Mouse (Mus musculus): ENCODE measurements around the gene Aunip. TPM values are rescaled to one million over a fixed set of nuclear protein-coding genes. Genes with fewer than 3 reads are reported as not detected.
A peak's percentile ranks its signal among the peaks of the same experiment; 100 is the strongest.

The Aunip gene
- total RNA-seq (2021), result 1 to 10 TPM; 2.4 to 3.1 TPM
- long read RNA-seq, experiment 1, transcript Aunip-201 (3 exons, 1,275 nt), result major isoform, 5 of 7 reads
- long read RNA-seq, experiment 1, partial matches to known transcripts, result 0 of 7 reads
- long read RNA-seq, experiment 1, other reads (novel, unspliced or antisense), result 2 of 7 reads
- long read RNA-seq, experiment 2, partial matches to known transcripts, result 0 of 3 reads
- long read RNA-seq, experiment 2, other reads (novel, unspliced or antisense), result 1 of 3 reads

DNA sequence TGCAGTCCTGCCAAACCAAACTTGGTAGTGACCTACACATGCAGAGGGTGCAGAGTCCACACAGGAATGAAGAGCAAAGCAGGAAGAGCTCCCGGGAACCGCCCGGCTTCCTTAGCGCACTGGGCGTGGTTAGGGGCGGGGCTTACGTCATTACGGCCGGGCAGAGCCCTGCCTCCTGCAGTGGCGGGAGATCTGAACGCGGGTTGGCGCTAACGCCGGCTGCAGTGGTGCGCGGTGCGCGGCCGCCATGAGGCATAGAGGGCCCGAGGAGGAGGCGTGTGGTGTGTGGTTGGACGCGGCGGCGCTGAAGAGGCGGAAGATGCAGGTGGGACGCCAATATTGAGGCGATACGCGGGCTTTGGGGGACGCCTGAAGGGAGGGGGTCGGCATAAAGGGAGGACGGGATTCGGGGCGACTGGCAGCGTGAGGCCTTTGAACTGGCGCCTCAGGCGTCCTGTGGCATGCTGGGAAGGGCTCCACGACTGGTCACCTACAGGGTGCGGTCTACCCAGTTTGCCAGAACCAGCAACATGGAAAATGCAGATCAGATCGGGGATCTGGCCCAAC, at the start of gene Aunip:
Gene Aunip, plus strand, starts transcription at position 155 of the 567 bp plus-strand sequence.
- peak; percentile 96 for DNase-seq

DNA sequence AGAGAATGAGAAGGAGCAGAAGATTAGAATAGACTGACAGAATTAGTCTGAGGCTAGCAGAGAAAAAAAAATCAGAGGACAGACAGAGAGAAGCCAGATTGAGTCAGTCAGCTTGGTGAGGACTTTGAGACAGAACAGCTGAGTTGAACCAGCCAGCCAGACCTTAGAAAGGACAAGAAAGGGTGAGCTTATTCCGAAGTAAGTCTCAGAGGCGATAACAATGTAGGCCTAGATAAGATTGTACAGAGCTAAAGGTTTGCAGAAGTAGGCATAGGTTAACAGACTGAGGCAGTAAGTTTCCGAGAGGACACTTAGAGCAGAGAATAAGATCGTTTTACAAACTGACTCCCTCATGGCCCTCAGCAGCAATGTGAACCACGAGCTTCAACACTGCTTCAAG, 49.5 kb upstream of the Aunip start:
- DNase-seq, result no peak

DNA sequence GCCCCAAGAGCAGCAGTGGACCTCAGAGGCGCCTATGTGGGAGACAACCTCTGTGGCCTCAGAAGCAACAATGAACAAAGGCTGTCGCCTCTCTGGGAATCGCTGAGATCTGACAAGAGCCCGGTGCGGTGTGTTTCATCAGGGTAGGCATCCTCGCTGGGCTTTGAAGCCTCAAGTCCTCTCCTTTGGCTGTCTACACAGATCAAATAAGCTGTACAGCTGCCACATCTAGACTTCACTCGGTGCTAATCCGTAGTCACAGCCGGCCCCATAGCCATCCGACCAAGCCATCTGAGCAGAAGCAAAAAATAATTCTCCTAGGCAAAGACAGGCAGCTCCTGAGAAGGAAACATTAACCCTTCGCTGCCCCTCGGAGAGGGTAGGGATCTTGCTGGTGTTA, 45.0 kb upstream of the Aunip start:
- no peak for DNase-seq

DNA sequence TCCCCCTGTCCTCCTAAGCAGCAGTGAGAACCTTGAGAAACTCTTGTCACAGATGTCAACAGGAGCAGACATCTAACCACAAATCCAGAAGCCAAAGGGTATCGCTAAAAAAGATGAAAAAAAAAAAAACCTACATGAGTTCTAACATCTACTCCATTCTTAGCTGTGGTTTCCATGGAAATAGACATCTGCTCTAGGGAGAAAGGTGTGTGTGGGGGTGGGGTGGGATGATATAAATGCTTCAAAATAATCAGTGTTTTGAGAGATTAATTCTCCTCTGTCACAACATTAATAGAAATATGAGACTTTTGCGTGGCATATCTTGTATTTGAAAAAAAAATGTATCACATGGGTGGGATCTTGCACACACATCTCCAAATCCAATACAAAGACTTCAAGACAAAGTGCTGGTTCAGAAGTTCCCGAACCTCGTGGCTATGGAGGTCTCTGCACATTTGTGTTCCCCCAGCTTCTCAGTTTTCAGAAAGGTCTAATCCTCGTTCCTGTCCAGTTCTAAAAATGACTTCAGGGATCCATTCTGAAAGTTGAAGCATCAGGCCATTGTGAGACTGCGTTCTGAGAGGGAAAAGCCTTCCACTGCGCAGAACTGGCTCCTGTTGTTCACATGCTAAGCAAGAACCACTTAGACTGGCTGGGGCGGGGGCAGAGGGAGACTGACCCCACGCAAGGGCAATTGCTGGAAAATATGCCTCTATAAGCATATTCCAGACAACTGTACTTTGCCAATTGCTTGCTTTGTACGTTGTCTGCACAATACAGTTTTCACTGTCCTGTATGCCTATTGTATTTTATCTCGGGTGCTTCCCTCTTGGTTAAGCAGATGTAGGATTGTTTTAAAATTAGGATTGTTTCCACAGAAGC, 44.2 kb upstream of the Aunip start:
- no peak for DNase-seq

DNA sequence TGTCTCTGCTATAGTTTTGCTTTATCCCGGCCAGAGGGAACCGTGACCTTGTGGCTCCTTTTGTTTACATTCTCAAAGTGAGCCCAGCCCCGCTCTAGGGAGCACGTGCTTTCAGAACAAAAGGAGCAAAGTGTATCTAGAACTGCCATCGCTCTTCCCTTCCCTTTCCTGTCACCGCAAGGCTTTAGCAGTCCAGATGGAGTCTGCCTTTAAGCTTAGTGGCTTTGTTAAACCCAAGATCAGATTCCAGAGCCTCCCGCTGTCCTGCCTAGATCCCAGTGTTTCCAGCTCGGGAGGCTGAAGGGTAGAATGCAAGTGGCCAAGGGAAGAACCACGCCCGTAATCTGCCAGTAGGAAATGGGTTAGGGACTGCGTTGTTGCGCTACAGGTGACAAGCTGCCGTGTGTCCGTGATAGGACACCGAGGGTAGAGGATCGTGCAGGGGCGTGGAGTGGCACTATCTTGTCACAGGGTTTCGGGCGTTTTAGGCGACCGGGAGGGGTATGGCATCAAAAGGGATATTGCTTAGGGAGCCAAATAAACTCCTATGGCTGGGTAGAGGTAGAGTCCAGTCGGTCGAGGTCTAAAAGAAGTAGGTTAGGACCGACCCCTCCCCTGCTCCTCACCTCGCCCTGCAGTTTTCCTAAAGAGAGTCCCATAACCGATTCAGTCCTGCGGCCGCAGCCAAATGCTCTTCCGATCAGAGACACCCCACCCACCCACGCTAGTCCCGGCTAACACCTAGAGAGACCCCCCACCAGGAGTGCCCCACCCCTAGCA, 43.2 kb upstream of the Aunip start:
- DNase-seq, result peak; percentile 38

DNA sequence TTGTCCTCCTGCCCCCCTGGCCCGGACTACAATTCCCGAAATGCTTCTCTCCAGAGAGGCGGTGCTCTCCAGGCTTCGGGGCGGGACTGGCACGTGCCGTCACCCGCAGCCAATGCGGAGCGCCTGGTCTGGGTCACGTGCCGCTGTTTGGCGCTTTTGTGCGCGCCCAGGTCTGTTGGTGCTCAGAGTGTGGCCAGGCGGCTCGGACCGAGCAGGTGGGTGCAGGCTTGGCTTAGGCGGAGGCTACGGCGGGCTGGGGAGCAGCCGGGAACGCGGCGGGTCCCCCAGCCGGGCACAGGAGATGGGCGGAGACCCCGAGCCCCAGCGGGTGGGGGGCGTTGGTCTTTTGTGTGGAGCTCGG, 42.6 kb upstream of the Aunip start, which contains the start of gene Stmn1:
Gene Stmn1, plus strand, starts transcription at position 106 of the 361 bp plus-strand sequence.
- DNase-seq, result peak; percentile 96

DNA sequence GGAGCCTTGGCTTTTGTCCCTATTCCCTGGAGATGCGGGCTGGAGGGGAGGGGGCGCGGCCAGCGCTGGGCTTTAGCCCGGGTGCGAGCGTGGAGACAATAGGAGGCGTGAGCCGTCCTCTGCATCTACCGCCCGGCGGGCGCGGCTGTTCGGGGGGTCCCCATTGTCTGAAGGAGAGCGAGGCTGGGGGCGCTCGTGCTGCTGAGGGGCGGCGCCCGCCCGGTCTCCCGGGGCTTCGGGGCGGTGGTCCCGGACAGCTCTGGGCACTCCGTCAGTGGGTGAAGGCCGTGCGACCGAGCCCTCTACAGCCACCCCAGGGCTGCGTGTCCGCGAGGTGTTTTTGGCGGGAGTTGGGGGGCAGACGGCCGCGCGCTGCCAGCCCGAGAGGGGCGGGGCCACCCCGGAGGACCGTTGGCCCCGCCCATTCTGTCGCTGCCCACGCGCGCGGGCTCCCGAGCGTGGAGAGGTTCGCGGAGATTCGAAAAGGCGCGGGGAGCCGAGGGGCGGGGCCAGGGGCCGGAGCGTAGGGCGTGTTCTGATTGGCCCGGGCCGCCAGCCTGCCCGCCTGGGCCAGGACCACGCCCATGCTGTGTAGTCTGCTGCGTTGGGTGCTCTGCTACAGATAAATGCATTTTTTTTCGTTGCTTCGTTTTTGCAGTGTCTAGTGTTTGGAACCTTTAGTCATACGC, 42.1 kb upstream of the Aunip start:
- DNase-seq, result peak; percentile 98

DNA sequence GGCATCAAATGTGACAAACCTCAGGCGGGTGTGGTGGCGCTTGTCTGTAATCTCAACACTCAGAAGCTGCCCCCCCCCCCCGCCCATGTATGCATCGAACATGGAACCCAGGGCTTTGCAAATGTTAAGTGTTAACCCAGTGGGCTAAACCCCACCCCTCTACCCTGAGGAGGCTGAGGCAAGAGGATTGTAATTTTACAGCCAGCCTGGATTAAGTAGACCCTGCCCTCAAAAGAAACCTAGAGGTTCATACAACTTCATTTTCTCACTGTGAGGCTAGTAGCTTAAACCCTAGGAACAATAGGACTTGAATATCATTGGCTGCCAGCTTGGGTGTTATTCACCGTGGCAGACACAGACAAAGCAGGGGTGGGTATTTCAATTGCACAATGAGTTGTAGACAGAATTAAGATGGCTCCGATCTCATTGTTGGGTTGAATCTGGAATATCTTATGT, 41.4 kb upstream of the Aunip start:
- DNase-seq, result no peak

DNA sequence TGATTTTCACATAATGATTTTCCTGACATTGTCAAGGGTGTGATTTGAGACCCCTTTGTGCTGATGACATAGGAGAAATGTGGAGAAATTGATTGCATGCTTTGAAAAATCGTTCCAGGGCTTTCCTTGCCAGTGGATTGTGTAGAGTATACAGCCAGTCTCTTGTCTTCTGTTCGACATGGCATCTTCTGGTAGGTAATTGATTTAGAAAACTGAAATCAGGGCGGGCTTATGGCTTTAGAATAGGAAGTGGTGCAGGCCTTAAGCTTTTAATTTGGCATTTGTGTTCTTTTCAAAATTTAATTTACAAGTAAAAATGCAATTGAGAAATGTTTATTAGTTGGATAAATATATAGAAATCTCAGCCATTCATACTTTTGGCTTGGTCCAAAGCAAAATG, 40.8 kb upstream of the Aunip start:
- no peak for DNase-seq

DNA sequence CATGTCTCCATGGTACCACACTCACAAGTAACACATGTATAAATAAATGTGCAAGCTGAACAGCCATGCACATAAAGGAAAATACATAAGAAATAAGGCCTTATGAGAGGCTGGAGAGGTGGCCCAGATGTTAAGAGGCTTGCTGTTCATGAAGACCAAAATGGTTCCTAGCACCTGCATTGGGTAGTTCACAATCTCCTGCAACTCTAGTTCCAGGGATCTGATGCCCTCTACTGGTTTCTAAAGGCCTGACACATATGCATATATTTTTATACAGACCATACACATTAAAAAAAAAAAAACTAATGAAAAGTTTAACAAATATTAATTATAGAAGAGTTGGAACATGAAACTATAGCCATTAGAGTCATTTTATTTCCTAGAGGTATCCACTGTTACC, 39.3 kb upstream of the Aunip start:
- DNase-seq, result no peak

DNA sequence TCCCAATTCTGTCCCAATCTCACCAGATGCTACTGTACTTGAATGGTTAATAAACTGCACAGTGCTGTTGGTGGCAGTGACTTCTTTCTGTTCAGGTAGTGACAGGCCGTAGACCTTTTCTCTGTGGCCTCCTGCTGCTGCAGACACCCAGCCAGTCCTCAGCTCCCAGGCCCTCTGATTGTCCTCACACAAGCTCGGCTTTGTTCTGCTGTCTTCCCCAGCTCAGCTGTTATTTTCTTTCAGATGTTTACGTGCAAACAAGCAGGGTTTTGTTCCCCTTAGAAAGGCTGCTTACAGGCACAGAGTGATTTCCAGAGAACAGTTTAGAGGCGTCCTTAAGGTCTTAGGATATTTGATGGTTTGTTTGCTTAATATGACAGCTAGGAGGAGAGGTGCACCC, 37.0 kb upstream of the Aunip start:
- no peak for DNase-seq

DNA sequence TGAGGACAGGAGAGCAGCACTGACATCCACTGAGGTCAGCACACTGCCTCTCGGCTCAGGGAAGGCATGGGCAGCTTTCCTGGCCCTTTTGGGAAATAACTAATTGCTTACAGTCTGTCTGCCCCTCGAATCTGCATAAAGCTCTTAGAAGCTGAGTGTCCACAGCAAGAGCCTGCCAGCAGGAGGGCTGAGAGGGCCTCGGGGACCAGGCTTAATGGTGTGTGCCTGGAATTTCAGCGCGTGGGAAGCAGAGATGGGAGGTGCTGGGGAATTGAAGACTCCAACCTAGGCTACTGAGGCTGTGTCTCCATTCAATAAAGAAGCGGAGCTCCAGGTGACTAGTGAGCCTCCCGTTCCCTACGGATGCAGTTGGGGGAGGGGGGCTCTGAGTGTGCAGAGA, 36.6 kb upstream of the Aunip start:
- DNase-seq, result no peak

DNA sequence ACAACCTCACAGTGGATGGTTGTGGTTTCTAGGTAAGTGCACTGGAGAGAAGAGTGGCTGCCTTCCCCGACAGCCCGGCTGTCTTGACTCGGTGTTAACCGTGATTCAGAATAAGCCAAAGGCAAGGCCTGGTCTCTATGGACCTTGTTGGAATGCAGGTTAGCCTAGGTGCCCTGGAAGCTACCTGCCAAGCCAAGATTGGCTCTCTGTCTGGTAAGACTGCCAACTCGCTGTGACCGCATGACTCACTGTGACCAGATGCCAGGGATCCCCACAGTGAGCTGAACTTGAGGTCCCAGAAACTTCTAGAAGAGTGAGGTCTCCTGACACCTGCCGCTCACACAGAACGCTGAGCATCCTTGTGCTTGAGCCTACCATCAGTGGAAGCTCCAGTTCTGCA, 33.9 kb upstream of the Aunip start:
- no peak for DNase-seq

DNA sequence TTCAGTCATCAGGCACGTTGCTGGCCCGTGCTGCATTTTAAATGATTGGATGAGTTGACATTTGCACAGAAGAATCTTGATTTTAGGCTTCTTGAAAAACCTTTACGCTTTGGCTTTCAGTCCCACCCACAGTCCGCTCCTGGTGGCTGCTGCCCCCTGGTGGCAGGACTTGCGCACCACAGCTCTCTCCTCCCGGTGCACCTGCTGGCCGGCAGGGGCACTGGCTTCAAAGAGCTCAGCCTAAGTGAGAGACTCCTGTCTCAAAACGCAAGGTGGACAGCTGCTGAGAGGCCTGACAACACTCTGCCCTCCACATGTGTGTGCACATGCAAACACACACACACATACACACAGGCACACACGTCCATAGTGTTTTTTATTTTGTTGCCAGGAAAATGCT, 32.8 kb upstream of the Aunip start:
- peak; percentile 98 for DNase-seq

DNA sequence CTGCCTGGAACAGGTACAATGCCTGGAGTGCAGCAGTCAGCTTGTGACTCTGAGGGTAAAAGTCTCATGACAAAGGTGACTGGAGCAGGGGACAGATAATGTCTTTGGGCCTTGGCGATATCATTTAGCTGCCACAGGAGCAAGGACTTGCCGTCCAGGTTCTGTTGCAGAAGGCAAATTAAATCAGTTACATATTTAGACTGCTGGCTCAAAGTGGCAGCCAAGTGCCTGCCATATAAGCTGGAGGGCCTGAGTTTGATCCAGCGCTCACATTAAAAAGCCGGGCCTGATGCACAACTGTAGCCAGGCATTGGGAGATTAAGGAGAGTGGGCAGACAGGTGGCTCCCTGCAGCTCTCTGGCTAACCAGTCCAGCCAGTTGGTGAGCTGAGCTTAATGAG, 31.0 kb upstream of the Aunip start:
- no peak for DNase-seq

DNA sequence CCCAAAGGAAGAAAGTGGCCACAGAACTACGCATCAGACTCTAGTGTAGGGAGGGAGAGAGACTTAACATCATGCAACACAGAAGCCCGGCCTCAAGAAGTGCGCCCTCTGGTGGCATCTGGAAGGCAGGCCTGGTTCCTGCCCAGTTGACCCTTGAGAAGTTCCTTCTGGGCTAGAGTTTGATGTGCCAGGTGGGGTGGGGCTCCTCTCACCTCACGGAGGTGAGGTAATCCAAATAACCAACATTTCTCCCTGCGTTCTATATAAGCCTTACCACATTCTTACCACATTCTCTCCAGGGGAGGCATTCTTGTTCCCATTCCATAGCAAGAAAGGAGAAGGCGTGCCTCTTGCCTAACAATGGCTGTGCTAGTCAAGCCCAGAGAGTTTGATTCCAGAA, 29.9 kb upstream of the Aunip start:
- DNase-seq, result peak; percentile 87

DNA sequence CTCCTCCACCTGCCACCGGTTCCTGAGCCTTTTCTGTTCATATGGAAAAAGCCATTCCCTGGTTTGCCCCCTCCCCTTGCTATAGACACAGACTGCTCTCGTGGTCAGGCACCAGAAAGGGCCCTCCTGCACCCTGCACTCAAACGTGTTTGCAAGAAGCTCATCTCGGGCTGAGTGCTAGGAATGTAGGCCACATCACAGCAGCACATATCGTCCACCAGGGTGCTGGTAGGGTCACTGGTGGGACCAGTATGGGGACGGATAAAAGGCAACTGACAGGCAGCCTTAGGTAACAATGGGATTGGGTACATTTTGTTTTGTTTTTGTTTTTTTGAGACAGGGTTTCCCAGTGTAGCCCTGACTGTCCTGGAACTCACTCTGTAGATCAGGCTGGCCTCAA, 29.5 kb upstream of the Aunip start:
- no peak for DNase-seq

DNA sequence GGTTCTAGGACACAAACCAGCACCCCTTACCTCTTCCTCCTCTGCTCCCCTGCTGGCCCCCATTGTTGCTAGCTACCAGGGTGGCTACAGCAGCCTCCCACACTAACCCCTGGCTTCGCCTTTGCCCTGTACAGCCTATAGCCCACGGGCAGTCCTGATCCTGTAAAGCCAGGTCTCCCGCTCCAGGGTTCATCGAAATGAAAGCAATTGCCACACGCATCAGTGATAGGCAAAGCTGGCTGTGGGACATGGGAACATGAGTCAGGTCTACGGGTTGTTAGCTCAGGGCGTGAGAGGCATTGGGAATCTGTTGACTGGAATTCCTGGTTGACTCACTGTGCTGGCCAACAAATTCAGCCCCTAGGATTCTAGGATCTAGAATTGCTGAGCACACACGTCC, 28.4 kb upstream of the Aunip start:
- no peak for DNase-seq

DNA sequence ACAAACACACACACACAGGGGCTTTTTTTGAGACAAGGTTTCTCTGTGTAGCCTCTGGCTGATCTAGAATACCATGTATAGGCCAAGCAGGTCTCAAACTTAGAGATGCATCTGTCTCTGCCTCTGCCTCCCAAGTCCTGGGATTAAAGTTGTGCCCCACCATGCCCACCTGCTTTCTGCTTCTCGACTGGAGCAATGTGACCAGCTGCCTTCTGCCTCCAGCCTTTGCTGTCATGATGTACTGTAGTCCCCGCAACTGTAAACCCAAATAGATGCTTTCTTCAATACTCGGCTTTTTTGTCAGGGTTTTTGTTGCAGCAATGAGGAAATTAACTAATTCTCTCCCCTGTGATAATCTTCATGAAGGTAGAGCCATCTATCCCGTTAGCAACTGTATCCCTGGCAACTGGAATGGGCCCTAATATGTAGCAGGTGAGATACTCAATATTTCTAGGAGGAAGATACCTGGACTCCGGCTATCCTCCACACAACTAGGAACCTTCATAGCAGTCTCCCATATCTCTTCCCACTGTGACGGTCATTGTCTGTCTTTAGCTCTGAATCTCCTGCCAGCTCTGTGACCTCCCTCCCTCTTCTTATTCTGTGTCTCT, 27.6 kb upstream of the Aunip start:
- no peak for DNase-seq

DNA sequence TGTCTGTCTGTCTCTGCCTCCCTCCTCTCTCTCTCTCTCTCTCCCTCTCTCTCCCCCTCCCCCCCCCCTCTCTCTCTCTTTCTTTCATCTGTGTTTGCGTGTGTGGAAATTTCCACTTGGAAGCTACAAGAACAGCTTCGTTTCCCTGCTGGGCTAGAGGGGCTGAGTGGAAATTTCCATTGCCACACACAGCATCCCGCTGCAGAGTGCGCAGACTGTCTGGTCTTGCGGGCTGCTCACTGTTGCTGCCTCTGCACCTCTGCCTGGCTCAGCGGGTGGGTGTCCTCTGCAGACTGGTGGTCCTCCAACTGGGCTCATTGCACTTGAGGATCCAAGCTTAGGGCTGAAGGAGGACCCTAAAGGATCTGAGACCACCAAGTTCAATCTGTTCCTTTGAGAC, 27.1 kb upstream of the Aunip start:
- peak; percentile 70 for DNase-seq

DNA sequence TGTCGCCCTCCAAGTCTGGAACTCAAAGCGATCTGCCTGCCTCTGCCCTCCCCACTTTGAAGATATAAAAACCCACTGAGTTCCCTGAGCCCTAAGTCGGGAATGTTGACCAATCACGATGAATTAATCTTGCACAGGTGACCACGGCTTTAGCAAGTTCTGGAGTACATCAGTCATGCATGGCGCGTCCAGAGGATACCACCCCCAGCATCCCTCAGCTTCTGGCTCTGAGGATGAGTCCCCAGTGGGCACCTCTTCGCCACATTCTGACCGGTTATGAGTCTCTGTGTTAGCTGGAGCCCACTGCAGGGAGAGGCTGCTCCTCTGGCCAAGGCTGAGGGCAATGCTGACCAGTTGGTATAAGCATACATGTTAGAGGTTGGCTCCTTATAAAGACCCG, 26.6 kb upstream of the Aunip start:
- DNase-seq, result no peak
